Mouse (Mus musculus) regulatory T cell (primary cell): ENCODE results near the gene Slc17a3.

Experiments
- in situ Hi-C: fragments of 300-600 bp; cut with MboI, MseI; formaldehyde crosslinking; loops from one replicate; pipeline ENCODE4 v1.15.1; 2025; ENCODE audit warnings: high pct_unique_total_duplicates

Slc17a3 gene

DNA sequence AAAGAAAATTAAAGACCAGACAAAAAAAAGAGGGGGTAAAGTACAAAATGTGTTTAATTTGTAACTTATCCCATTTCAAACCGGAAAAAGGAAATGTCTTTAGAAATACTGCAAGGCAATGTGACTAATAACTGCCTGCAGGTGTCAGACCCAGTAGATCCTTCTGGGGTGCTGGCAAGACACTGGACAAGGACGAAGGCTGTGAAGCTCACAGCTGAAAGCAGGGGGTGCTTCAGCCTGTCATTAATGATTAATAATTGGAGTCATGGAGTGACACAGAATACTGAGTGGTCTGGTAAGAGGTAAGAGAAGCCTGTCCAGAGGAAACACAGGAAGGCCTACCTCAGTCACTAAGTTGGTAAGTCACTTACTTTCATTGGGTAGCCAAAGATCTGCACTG lies at the start of gene Slc17a3:
TSS of gene Slc17a3 (plus strand) at position 127 of the 400 bp plus-strand sequence.
- in situ Hi-C loops: loop anchor here (10.0 kb wide), 1 partner anchor 455 kb away; no protein-coding TSS in a partner anchor

DNA sequence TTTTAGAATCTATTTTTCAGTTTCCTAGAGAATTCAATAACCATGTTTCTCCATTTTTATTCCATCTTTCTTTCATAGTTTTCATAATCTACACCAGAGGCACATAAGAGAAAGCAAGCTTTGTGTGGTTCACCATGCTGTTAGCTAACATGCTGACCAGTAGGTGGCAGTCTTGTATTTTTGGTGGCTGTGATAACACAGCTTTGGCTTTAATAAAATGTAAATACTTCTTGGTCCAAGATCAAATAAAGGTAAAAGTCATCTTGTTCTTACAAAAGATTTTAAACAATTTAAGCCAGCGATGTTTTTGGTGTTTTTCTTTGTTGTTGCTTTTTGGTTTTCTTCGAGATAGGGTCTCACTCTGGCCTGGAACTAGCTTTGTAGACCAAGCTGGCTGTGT lies 46.7 kb upstream of the Slc17a3 start:
- in situ Hi-C loops: no loop called here

DNA sequence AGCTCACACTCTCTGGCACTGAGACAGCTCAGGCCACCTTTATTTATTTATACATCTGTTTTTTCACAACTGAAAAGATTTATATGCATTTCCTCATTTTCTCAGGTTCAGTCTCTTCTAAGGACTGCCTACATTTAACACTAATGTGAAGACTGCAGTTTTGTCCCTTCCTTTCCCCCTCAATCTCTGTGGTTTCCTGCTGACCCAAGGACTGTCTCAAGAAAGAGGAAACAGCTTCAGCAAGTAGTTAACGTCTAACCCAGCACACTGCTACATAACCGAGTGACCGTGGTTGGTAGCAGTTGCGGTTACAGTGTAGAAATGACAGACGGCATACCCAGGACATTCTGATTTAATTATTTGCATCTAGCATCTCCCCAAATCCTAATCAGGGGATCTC lies 39.8 kb upstream of the Slc17a3 start:
- in situ Hi-C loops: no loop called here

DNA sequence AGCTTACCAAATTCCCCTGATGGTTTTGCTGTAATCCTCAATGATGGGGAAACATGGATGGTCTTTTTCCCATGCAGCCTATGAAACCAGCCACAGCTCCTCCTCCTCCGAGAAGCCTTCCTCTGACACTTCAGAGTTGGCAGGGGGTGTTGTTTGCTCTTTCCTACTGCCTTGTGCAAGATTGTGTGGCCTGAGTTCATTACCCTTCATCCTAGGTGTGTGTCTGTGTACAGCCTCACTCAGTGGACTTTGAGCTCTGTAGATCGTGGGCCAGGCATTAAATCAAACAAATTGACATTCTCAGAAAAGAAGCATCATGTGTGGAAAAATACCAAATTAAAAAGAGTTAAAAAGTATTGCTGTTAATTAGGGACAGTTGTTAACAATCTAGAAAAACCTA lies 34.7 kb upstream of the Slc17a3 start:
- in situ Hi-C loops: no loop called here

DNA sequence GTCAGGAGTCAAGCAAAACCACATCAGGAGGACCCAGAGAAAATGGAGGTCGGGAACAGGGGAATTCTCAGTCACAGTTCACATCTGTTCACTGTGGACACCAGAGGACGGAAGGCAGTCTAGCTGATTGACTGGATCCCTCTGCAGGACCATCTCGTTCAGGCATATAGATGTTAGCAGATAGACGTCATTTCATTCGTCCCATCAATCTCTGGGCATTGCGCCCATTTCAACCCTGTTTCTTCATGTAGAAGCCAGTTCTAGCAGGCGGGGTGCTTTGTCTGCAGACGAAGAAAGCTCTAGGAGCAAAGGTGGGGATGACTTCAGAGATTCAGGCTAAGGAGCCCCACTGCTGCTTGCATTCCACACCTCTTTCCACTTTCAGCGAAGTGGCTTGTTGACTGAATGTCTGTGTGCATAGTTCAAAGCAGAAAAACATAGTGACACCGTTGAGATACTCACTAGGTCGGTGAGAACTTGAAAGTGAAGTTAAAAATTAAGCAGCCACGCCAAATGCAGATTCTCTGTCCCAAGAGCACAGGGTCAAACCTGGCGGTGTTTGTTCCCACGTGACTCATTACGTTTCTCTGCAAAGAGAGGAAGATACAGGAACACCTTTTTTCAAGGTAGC lies 32.7 kb upstream of the Slc17a3 start, which contains the start of gene Slc17a2:
TSS of gene Slc17a2 (plus strand) at position 572 of the 631 bp plus-strand sequence.
- in situ Hi-C loops: no loop called here

DNA sequence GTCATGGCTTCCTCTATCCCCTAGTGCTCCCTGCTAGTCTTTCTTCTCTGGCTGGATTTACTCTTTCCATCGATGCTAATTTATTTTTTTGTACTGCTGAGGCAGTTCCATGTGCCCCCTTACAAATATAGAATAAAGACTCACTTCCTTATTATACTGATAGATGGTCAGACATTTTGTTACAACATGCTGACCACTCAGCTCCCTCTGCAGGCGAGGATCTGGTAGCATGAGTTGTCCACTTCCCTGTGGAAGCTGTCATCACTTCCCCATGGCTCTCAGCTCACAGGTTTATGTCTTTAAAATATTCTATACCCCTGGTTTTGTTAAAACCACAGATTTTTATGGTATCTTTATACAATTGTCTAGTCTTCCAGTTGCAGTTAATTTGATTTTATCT lies 23.1 kb upstream of the Slc17a3 start:
- in situ Hi-C loops: no loop called here

DNA sequence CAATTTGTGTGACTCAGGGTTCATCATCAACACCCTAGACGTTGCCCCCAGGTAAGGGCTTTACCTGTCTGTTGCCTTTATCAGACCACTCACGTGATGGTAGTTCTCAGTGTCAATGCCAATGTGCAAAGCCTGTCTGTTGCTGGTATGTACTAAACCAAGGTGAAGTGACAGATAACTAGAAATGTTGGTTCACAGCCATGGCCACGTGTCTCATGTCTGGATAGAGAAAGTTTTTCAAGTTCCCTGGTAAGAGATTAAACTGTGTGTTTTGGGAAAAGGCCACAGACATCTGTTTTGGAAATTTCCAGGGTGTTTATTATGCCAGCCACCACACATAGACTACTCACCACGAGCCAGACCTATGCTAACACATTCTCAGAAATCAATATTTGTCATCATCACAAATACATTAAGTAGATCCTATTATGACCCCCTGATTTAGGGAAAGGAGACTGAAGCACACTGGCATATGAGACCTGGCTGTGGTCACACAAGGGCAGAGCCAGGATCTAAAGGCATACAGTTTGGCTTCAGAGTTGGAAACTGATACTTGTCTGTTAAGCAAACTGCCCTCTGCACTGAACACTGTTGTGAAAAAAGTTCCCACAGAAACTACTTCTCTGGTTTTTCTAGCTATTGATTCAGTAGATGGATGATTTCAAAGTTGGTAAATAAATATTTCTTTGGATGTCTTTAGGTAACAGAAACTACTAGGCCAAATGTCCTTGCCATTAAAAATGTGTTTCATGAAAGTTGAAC lies 18.9 kb upstream of the Slc17a3 start:
- in situ Hi-C loops: no loop called here

DNA sequence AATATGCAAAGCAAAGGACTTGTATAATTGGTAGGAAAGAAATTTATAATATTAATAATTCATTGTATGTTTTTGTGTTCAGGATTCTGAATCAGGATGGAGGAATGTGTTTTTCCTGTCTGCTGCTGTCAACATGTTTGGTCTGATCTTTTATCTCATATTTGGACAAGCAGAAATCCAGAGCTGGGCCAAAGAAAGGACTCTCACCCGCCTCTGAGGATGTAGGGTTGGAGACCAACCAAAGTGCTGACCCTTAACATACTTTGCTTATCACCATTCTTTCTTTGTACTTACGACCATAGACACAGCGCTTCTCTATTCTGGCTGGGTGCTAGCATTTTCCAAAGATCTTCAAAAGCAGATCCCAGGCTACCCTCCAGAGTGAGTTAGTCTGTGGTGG lies 17.0 kb upstream of the Slc17a3 start:
- in situ Hi-C loops: no loop called here

DNA sequence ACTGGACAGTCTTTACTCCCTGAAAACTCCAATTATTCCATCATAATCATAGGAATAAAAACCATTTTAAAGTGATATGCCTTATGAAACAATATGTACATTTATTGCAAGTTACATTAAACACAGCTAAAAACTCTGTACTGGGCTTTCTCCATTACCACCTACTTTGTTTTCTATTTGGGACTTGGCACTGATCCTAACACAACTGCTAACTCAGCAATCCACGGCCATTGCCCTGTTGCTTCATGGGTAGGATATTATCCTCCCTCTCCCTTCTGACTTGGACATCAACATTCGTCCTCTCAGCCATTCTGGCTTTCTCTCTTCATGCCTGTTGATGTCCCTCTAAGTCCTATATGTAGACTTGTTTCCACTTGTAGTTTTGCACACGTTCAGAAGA lies 12.6 kb upstream of the Slc17a3 start:
- in situ Hi-C loops: no loop called here

DNA sequence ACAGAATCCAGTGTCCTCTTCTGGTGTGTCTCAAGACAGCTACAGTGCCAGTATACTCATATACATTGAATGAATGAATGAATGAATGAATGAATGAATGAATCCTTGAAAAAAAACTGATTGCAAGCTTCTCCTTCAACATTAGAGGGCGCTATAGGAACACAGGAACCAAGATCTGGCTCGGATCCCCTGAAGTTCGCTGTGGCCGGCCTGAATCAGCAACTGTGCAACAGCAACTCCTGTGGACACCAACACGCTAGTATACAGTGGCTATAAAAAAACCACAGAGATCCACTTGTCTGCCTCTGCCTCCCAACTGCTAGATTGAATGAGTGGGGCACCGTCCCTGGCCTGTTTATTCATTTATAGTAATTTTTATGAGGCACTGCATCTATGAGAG lies 6.2 kb upstream of the Slc17a3 start:
- in situ Hi-C loops: loop anchor here (10.0 kb wide), 1 partner anchor 462 kb away; no protein-coding TSS in a partner anchor

DNA sequence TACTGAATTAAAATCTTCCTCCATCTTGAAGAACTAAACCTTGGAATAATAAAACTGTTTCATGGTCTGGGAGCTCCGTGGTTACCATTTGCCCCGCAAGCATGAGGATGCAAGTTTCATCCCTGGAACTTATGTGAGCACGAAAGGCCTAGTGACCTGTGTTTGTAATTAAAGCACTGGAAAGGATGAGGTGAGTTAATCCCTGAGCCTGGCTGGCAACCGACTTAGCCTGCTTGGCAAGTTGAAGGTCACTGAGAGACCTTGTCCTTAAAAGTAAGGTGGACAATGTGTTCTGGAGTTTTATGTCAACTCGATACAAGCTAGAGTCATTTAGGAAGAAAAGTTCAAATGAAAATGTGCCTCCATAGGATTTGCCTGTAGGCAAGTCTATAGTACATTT lies 4.4 kb upstream of the Slc17a3 start:
- in situ Hi-C loops: loop anchor here (10.0 kb wide), 1 partner anchor 460 kb away; no protein-coding TSS in a partner anchor

DNA sequence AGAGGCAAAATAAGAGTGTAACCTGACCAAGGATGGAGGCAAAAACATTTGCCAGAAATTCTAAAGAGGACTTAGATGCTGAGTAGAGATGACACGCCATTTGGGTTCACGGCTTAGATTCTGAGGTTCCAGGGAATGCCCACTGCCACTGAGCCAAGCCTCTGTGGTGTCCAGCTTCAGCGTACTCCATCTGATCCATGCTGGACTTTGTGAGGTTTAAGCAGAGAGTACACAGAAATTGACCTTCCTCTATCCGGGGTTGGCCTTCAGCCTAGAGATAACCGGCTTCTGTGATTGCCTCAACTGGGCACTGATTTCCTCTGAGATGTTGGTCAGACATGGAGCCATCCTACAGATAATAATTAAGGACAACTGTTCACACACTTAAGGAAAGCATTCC lies 2.6 kb upstream of the Slc17a3 start:
- in situ Hi-C loops: loop anchor here (10.0 kb wide), 1 partner anchor 458 kb away; no protein-coding TSS in a partner anchor

DNA sequence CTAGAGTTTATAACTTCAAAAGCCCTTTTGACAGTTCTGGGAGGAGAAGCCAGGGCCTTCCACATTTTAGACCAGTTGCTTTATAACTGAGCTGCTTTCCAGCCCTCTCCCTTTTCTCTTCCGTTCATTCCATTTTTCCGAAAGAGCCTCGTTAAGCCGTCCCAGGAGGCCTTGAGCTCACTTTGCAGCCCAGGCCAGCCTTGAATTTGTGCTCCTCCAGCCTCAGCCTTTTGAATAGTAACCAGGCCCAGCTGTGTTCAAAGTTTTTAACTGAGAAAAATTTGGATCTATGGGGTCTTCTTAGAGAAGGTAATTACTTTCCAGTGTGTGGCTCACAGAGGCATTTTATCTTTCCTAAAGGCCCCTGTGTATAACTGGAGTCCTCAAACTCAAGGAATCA lies 6.6 kb downstream of the Slc17a3 start:
- in situ Hi-C loops: no loop called here

DNA sequence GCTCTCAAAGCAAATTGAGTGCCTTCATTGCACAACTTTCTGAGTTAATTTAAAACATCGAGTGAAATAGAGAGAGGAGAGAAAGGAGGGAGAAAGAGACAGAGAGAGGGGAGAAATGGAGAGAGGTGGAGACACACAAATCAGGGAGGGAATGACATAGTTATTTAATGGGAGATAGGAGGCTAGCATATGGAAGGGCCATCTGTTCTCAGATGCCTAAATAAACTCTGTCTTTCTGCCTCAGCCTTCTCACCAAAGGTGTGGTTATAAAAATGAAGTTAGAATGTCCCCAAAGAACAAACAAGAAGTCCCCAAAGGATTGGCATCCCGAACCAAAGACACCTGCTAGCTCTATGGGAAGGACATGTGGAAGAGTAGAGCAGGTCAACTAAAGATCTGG lies 10.1 kb downstream of the Slc17a3 start:
- in situ Hi-C loops: no loop called here

DNA sequence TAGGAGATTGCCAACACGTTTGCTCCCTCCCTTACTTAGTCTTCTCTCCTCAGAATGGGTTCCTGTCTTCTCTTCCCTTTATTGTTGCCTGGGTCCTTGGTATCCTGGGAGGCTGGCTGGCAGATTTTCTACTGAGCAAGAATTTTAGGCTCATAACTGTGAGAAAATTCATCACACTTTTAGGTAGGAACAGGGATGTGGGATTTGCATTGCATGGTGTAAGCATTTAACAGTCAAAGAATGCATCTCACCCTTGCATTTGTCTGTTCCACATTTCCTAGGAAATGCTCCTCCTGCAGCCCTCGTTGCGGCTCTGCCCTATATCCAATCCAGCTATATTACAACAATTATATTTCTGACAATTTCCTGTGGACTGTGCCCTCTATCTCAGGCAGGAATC lies 17.2 kb downstream of the Slc17a3 start:
- in situ Hi-C loops: no loop called here

DNA sequence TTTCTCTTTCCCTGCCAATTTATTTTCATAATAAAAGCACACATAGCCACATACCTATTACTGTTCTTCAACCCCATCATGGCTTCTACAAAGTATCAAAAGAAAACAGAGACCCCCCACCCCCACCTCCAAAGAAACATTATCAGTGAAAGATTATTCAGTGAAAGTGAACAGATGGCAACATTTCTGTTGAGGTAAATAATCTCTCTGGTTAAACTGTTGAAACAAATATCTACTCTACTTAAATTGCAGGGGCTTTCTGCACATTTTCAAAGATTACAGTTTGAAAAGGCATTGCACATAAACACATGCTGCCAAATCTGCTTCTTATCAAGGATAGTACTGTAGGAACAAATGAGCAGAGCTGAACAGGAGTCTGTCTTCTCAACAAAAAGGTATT lies 22.6 kb downstream of the Slc17a3 start:
- in situ Hi-C loops: no loop called here

DNA sequence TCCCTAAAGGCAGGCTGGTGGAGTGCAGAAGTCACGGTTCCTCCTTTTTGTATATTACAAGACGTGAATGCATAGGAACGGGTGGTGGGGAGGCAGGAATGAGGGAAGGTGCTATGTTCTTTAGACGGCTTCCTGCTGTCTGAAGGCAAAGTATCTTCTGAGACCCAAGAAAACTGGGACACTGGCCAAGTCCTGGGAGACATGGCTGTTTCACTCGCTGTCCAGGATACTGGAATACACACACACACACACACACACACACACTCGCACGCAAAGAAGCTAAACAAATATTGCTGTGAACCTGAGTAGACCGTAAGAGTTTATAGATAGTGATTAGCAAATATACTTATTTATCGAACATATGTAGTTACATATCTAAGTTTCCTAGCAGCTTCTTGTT lies 25.5 kb downstream of the Slc17a3 start:
- in situ Hi-C loops: no loop called here

DNA sequence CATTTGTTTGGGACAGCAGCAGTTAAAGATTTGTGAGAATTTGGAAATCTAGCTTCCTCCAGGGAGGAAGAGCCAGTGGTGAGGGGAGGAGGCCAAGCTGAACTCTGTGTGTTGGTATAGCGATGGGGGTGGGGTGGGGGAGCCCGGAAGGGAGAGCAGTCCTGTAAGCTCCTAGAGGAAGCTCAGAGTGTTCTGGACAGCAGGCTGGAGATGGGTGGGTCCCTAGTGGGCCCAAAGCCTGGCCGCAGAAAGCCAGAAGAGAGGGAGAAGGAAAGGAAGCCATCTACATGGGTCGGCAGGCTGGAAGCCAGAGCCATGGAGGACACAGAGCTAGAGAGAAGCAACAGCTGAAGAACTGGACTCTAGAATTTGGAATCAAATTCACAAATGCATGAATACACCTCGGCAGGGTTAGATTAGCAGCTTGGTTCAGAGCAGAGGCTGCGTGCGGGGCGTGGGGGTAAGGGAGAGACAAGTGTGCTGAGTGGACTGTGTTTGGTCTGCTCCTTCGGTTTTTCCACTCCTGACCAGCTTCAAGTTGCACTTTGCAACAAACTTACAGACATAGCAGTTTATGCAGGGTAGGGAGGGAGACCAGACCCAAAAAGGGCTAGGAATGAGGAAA lies 27.0 kb downstream of the Slc17a3 start:
- in situ Hi-C loops: no loop called here

DNA sequence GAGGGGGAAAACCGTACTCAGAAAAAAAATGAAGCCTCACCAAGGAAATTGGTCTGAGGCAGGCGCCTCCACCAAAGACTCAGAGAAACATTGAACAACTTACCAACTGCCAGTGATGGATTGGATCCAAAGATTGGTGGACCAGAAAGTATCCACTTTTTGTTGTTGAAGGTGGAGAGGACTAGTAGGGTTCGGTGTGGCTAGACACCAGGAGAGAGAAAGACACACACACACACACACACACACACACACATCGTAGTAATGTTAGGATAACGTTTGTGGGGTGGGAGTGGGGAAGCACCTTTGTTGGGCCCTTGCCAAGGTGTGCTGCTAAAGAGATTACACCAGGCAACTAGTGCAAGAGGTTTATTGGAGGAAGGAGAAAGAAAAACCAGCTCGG lies 27.8 kb downstream of the Slc17a3 start:
- in situ Hi-C loops: no loop called here

DNA sequence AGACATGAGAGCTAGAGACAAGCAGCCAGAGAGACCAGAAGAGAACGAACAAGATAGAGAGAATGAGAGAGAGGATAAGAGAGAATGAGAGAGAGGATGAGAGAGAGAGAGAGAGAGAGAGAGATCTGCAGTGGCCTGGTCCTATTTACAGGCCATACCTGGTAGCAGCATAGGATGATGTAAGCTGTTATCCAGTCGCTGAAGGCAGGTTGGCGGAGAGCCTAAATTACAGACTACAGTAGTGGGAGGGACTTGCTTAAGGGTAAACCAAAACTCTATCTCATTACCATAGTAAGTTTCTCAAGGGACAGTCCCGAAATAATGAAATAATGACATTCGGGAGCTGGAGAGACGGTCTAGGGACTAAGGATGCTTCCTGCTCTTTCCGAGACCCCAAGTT lies 28.2 kb downstream of the Slc17a3 start, which contains the start of gene Slc17a1:
TSS of gene Slc17a1 (plus strand) at position 346 of the 400 bp plus-strand sequence.
- in situ Hi-C loops: no loop called here

DNA sequence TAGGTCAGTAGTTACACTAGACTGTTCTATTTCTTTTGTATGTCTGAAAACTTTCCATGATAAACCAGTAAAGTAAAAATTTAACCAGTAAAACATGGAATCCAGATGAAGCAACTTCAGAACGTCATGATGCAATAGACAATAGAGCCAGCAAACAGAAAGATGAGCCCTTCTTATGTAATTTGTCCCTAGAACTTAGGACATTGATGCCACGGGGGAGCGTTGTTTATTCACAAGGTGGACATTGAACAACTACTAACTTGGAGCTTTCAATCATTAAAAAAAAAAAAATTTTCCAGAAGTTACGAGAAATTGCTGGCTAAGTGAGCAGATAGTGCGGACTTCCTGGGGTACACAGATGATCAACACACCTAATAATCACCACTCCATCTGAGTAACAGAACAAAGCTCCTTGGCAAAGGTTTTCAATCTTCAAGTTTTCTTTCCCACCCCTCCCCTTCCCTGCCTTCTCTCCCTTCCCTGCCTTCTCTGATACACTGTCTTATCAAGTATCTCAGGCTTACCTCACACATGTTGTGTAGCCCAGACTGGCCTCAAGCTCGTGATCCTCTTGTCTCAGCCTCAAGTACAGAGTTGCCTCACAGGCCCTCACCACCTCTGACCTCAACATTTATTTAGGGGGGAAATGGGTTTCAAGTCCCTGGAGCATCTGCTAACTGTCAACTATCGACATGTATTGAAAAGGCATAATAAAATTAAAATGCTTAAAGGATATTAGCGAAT lies 29.7 kb downstream of the Slc17a3 start:
- in situ Hi-C loops: no loop called here

DNA sequence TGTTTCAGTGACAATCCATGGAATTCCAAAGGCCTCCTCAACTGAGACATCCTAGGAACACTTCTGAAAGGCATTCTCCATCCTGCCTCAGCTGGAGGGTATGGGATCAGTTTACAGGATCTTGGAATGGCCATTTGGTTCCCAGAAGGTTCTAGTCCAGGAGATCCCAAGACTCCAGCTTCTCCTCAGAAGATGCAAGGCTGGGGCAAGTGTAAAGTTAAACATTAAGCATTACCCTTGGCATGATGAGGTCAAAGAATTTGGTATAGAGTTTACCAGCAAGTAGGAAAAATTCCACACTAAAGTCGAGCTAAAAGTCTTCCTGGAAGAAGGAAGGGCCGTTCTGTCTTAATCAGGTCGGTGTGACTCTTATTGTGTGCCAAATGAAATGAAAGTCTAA lies 30.8 kb downstream of the Slc17a3 start:
- in situ Hi-C loops: no loop called here
